Mouse (Mus musculus): ENCODE measurements around the gene Trappc6b.
"Not testable (repeated sequence)": the region's sequence is repeated elsewhere in the genome, so short reads cannot be mapped to it uniquely, and the experiment has no call there.

Trappc6b gene

DNA sequence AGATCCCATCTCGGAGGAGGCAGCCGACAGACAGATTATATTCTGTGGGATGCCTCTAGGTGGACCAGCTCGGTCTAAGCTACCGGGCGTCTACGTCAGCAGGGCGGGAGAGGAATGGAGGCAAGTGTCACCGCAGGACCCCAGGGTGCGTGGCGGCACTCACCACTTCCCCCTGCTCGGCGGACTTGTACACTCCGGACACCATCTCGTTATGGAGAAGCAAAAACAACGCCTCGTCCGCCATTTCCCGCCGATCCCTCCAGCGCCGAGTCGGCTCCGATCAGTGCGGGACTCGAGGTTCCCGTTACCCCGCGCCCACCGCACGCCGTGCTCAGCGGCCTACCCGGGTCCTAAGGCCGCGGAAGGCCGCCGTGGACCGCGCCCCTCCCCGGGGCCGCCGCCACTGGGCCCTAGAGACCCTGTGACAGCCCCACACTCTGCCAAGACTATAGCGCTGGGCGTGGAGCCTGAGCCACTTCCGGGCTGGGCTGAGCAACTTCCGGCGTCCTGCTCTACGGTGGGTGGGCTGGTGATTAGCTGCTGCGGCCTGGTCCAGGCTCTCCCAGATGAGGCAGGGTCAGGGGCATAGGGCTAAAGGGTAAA lies at the start of gene Trappc6b:
Trappc6b (minus strand) TSS at position 480 of the 603 bp plus-strand sequence.
- peak; percentile 55 to 69 for DNase-seq

DNA sequence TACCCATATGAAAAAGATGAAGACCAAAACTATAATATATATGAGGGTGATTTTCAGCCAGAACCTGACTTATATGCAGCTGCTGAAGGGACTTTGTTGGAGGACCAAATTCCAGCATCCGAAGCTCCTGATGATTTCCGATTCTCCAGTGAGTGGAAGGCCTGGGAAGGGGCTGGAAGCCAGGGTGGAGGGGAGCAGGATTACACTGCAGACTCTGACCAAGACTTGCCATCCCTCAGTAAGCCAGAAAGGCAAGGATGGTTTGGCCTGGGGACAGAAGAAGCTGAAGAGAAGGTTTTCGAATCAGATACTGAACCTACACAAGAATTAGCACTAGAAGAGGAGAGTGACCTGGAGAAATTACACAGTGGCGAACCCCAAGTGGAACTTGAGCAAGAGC lies 46.7 kb upstream of the Trappc6b start:
- no peak for DNase-seq

DNA sequence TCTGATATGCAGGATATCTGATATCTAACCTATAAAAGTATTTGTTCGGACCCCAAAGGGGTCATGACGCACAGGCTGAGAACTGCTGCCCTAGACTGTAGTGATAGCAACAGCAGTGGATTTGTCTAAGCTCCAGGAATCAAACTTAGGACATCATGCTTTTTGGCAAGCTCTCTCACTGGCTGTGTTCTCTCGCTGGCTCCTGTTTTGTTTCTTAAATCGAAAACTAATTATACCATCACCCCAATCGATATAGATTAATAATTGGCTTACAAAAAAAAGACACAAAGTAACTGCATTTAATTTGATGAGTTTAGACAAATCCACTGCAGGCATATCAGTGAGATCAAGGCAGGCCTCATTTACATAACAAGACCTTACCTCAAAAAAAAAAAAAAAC lies 45.2 kb upstream of the Trappc6b start:
- no peak for DNase-seq

DNA sequence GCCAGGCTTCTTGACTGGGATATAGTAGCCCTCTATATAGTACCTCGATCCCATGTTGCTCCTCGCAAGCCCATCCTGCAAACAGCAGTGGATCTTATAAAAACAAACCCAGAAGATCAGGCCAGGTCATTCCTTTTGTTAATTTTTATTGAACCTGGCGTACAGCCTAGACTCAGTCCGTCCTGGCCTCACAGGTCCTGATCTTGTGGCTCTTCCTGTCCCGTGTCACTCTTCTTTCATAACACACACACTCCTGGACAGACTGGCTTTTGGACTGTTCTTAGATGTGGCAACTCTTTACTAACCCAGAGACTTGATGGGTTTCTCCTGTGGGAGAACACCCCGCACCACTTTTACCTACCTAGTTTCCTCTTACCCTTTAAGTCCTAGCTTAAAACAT lies 44.6 kb upstream of the Trappc6b start:
- no peak for DNase-seq

DNA sequence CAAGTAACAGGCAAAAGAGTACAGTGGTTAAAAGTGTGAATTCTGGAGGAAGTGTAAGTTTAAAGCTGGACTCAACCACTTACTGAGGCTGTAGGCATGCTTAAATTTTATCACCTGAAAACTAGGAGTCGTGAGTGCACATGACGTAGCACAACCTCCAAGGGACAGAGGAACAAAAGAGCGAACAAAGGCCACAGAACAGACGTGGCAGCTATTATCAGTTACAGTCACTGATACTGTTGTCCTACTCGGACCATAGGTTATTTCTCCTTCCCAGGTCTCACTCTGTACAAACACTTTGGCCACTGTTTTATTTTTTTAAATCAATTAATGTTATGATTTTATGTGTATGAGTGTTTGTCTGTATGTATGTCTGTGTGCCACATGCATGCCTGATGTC lies 43.5 kb upstream of the Trappc6b start:
- DNase-seq = no peak

DNA sequence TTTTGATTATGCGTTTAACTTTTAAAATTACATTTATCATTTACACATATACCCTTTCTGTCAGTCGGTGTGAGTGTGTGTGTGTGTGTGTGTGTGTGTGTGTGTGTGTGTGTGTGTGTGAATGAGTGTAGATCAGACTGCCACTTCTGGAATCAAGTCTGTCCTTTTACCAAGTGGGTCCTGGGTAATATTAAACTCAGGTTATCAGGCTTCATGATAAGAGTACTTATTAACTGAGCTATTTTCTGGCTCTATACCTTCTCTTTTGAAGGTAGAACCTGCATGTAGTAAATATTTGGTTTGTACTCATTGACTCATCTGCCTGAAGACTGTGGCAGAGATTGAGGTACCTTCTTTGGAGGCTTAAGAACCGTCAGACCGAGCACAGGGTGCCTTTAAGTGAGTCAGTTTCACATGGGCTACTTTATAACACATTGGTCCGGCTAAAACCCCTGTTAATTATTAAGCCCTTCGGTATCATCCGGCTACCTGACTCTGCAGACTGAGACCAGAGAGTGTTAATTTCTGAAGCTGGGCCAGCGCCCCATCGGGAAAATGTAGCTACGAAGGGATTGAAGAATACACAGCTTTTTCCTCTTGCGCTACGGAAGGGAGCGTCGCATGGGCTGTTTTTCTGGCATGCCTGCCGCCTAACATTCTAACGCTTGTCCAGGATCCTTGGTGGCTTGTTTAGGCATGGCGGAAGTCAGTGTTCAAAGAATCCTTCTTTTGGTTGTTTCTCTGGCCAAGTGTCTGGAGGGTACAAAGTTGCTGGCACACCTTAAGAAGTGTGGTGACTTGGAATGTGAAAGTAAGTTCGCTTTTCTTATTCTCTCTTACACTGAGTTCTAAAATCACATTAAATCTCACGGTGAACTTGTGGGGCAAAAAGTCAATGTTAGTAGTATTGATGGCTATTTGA lies 34.1 kb upstream of the Trappc6b start, which contains the start of gene Mia2:
Mia2 (plus strand) TSS at position 696 of the 922 bp plus-strand sequence.
- DNase-seq = no peak

DNA sequence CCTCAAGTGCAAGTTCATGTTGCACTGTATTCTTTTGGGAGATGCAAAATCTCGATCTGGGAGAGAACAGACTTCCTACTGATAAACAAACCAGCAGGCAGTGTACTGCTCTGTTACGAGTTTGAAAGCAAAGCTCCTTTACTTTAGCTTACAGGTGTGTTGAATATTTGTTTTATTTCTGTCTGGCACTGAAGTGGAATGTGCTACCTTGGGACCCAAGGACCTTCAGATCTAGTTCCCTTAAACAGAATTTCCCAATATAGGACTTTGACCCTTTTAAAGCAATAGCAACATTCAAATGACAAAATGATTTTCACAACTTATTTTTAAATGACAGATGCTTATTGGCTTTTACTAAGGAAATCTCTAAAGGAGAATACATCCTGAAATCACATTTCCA lies 32.3 kb upstream of the Trappc6b start:
- DNase-seq = no peak

DNA sequence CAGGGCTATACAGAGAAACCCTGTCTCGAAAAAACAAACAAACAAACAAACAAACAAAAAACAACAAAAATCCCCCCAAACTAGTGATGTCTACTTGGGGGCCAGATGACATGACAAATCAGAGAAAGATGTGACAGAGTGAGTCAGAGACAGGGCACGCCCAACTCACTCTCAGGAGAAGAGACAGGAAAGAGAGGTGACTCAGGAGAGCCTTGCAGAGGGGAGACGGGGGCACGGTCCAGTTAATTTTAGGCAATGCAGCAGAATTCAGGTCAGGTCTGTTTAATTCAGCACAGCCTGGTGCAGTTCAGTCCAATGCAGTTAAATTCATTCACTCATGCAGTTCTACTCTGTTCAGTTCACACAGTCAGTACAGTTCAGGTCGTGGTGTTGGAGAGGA lies 24.9 kb upstream of the Trappc6b start:
- no peak for DNase-seq

DNA sequence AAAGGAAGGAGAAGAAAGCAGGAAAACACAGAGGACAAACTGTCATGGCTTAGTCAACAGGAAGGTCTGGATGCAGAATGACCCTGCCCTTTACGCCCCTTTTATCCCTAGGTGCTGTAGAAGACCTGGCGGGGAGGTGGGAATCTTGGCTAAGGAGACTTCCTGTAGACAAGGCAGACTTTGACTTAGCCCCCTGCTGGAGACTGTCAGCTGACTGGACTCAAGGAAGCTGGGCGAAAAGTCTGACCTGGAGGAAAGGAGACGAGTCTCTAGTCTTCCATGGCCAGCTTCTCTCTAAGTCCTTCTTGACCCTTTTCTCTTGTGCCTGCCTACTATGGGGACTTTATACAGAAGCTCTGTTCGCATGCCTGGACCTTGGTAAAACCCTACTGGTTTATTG lies 23.2 kb upstream of the Trappc6b start:
- DNase-seq = no peak

DNA sequence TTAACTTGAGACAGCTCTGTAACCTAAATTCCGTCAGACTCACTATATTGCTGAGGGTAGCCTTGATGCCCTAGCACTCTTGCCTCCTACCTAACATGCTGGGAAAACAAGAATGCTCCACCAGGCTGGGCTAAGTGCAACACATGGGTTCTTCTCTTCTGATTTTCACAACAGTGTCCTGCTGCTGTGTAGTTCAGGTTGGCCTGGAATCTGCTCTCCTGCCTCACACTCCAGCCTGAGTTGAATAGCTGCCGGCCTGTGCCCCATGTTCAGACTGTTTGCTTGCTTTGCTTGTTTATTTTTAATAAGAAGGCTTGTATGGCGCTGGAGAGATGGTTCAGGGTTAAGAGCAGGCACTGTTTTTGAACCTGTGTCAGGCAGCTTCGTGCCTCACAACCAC lies 19.2 kb upstream of the Trappc6b start:
- DNase-seq = no peak

DNA sequence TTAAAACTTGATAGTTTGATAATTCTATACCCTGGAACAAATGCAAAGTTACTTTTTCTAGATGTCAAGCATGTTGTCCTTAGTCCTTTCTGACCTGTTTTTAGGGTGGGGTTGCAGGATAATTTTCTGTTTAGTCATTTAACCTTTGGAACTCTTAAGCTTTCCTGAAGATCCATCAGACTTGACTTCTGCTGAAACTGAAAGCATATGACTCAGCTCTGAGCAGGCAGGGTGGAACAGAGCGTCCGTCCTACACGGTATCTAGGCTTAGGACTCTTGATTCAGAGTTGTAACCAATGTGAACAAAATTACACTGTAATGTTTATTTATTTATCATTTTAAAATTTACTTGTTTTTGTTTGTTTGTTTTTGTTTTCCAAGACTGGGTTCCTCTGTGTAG lies 16.6 kb upstream of the Trappc6b start:
- no peak for DNase-seq

DNA sequence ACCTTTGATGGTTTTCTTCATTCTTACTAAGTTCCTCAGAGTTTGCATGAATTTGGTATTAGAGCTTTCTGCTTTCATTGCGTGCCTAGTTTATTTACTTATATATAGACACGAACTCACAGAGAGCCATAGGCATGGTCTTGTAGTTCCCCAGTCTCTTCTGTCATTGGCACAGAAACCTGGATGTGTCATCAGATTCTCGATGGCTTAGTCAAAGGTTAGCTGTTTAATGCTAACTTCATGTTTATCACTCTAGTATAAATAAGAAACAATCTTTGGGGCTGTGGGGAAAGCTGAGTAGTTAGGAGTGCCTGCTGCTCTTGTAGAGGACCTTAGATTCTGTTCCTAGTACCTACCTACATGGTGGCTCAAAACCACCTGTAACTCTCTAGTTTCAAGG lies 15.7 kb upstream of the Trappc6b start:
- DNase-seq = no peak

DNA sequence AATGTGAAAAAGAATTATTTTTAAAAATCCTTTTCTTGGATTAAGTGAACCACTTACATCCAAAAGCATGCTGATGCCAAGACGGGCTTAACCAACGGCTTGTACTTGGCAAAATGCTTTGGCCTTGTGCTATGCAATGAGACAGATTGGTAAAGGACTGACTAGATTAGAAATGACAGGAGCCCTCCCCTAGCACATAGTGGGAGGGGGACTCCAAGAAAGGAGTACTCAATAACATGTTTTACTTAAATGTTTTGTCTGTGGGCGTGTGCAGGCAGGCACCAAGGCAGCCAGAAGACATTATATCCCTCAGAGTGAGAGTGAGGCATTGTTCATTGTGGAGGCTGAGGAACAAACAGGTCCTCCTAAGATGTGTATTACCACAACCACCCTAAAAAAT lies 12.8 kb upstream of the Trappc6b start:
- no peak for DNase-seq

DNA sequence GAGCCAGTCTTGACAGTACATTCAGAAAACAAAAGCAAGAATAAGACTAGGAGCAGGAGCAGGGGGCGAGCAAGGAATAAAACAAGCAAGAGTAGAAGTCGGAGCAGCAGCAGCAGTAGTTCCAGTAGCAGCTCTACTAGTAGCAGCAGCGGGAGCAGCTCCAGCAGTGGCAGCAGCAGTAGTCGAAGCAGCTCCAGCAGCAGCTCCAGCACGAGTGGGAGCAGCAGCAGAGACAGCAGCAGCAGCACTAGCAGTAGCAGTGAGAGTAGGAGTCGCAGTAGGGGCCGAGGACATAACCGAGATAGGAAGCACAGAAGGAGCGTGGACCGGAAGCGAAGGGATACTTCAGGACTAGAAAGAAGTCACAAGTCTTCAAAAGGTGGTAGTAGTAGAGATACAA lies 11.0 kb upstream of the Trappc6b start:
- DNase-seq = no peak

DNA sequence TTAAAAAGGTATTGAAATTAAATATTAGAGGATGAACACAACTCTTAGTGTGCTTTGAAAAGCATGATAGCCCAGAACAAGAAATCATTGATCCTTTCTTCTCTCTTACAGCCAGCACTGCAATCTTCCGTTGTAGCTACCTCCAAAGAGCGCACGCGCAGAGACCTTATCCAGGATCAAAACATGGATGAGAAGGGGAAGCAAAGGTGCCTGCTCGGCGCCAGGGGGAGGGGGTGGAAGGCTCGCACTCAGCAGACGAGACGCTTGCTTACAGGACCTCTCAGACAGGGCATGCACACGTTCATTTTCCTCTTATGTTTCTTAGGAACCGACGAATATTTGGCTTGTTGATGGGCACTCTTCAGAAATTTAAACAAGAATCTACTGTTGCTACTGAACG lies 7.5 kb upstream of the Trappc6b start:
- DNase-seq = no peak

DNA sequence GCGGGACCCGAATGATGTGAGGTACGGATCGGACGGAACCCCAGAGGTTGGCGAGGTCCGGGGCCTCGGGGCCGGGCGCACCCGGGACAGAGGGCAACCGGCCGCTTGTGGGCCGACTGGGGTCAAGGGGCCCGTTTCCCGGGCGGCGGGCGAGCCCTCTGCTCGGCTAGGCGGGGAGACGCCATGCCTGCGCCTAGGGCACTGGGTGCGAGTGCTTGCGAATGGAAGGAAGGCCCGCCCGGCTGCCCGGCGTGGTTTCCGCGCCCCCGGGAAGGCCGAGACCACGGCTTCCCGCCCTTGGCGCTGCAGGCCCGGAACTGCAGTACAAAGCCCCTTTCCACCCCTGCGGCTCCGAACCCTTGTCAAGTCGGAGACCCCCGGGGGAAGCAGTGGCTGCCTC lies 5.8 kb upstream of the Trappc6b start:
- DNase-seq = no peak

DNA sequence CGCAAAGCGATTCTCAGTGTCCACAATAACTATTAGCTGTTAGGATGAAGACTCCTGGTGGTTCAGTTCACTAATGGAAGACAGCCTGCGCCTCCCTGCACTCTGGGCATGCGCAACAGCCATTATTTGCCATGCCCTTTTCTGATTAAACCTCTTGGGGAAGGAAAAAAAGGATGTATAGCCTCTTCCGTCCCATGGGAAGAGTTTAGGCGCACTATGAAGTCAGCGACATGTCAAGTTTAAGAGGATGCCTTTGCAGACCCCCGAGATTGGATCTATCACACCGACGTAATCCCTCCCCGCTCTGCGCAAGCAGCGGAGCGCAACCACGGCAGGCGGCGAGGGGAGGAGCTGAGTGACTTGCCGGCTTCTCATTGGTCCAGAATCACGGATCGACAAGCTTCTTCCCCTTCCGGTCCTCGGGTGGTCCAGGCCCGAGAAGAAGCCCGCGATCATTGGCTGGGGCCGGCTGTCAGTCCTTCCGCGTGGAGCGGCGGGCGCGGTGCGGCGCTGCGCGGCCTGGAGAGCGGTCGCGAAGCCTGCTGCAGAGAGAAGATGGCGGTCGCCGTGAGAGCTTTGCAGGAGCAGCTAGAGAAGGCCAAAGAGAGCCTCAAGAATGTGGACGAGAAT lies 5.3 kb upstream of the Trappc6b start, which contains the start of gene Pnn:
Pnn (plus strand) TSS at position 437 of the 630 bp plus-strand sequence.
- peak; percentile 89 to 93 for DNase-seq

DNA sequence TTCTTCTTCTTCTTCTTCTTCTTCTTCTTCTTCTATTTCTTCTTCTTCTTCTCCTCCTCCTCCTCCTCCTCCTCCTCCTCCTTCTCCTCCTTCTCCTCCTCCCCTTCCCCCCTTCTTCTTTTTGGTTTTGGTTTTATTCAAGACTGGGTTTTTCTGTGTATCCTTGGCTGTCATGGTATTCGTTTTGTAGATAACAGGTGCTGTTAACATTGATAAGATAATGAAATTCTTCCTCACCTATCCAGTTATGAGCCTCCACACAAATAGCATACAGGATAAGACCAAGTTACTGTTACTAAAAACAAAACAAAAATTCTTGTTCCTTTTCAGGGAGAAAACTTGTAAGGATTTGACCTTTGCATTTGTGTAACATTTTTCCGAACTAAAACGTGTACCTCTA lies 4.5 kb upstream of the Trappc6b start:
- DNase-seq = no peak

DNA sequence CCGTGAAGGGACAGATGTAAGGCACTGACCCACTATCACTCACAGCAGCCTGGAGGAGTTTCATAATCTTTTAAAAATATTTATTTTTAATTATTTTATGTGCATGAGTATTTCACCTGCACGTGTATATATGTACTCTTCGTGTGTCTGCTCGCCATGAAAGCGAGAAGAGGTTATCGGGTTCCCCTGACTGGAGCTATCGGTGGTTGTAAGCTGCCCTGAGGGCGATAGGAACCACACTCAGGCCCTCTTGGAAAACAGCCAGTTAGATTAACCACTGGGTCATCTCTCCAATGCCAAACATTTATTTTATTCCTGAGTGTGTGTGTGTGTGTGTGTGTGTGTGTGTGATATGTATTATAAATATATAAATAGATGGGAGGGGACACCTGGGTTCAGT lies 3.6 kb upstream of the Trappc6b start:
- no peak for DNase-seq

DNA sequence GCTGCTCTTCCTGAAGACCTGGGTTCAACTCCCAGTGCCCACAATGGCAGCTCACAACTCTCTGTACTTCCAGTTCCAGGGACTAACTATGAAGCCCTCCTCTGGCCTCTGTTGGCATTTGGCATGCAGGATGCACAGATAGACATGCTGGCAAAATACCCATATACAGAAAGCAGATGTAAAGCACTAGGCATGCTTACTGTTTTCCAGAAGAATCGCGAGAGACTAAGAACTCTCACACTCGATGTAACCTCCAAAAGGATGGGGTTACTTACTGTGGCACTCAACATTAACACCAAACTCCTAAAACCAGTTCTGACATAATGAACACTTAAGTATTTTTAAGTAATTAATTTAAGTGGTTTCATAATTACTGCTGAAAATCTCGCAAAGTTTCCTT lies 950 bp downstream of the Trappc6b start:
- DNase-seq = no peak

DNA sequence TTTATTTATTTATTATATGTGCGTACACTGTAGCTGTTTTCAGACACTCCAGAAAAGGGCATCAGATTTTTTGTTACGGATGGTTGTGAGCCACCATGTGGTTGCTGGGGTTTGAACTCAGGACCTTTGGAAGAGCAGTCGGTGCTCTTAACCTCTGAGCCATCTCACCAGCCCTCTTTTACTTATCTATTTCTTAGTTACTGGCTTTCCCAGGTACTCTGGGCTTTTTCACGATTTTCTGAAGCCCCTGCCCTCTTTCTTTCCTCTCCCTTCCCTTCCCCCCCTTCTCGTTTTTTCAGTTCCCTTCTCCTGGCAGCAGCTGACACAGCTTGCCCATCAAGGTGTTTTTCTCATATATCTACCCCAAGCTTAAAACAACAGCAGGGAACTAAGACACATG lies 3.0 kb downstream of the Trappc6b start:
- DNase-seq = not testable (repeated sequence)

DNA sequence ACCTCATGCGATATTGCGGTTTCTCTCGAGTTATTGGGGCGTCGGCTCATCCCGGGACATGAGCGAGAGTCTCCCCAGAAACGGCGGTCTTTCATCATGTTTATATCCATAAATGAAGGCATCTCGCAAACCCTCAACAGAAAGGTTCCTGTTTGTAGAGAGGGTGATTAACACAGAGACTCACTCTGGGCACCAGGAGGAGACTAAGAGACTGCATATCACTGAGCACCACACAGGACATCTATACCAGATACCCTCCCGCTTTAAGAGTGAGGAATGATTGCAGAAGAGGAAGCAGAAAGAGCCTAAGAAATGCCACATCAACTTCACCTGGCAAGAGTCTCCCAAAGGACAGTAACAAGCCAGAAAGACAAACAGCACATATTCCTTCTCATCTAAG lies 5.0 kb downstream of the Trappc6b start:
- DNase-seq = no peak

DNA sequence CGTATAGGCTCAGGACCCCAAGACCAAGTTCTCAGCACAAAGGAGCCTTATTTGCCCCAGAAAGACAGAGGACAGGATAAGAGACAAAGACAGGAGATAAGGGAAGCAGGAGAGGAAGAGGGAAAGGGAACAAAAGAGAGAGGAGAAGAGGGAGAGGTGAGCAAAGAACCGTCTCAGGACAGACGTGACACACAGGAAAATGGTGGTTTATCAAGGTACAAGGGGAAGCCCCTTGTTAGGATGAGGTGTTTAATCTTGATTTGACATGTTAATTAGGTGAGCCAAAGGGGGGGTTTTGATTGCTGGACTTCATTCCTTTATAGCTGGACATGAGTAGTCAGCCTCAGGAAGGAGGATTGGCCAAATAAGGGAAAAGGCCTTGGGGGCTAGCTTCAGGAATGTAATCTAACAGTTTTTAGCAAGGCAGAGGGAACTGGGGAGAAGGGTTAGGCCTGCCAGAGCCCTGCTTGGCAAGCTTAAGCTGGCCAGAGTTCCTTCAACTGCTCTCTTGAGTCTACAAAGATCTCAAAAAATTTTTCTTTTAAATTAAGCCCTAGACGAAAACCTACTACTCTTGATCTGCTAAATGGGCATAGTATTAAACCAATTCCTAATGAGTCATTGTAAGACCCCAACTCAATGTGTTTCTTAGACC lies 5.9 kb downstream of the Trappc6b start:
- DNase-seq = no peak

All from spleen, adult 18-20 months (tissue).